Mouse (Mus musculus) kidney, embryonic 15.5 days (tissue): ENCODE measurements around the gene Rnf6. TPM values are rescaled to one million over a fixed set of nuclear protein-coding genes. Genes with fewer than 3 reads are reported as not detected.

ENCODE experiments used
- ATAC-seq: fragments of 200-750 bp; cut with Nextera tagmentation; replicated peaks from 2 replicates; pipeline ENCODE4 v1.8.0; 2017; ENCODE audit warnings: moderate TSS enrichment; ENCODE audit not compliant: low FRiP score
- H3K27ac ChIP-seq: fragments of 300-500 bp; sonication (generic); 2 replicates; pipeline ENCODE4 v1.5.1; 2015; ENCODE audit warnings: mild to moderate bottlenecking, inconsistent platforms
- H3K27me3 ChIP-seq: fragments of 300-500 bp; sonication (generic); 2 replicates; pipeline ENCODE4 v1.6.1; 2015; ENCODE audit warnings: inconsistent platforms
- H3K36me3 ChIP-seq: fragments of 300-500 bp; sonication (generic); 2 replicates; pipeline ENCODE4 v1.6.1; 2015; ENCODE audit warnings: inconsistent platforms
- H3K4me1 ChIP-seq: fragments of 300-500 bp; sonication (generic); 2 replicates; pipeline ENCODE4 v1.6.1; 2015; ENCODE audit warnings: inconsistent platforms
- H3K4me2 ChIP-seq: fragments of 300-500 bp; sonication (generic); 2 replicates; pipeline ENCODE4 v1.6.1; 2015; ENCODE audit warnings: moderate library complexity, mild to moderate bottlenecking, inconsistent platforms
- H3K4me3 ChIP-seq: fragments of 300-500 bp; sonication (generic); replicated peaks from 2 replicates; pipeline ENCODE4 v1.5.1; 2015; ENCODE audit warnings: mild to moderate bottlenecking, inconsistent platforms
- H3K9ac ChIP-seq: fragments of 300-500 bp; sonication (generic); 2 replicates; pipeline ENCODE4 v1.6.1; 2015; ENCODE audit warnings: mild to moderate bottlenecking, inconsistent platforms
- H3K9me3 ChIP-seq: fragments of 300-500 bp; sonication (generic); replicated peaks from 2 replicates; pipeline ENCODE4 v1.6.1; 2016; ENCODE audit warnings: inconsistent platforms
- WGBS: fragments of 180-500 bp; shearing (Covaris S2); methylation state at CpG from one replicate; pipeline ENCODE4 v1.1.7; 2015; ENCODE audit warnings: mixed read lengths; 5-methylcytosine and 5-hydroxymethylcytosine counted together
- polyA plus RNA-seq: library from polyadenylated mRNA; unstranded; fragments of >200 nt; fragmentation: Nextera tagmentation; extraction: Ambion mirVana; gene quantifications from 2 replicates; pipeline ENCODE4 v1.2.1, GENCODE M21; 2015

Gene Rnf6
- polyA plus RNA-seq, 1 experiment from 2014 or later, result 57.1 TPM

- ATAC-seq, result no peak
- H3K36me3 ChIP-seq, result 0 out of 2 replicates have a peak, but pooled peaks cover 4% of the 10 kb centered on the region
- no peak overlapping the region for H3K4me2 ChIP-seq
- no peaks in the 10 kb centered on the region for H3K27me3 ChIP-seq
- no peaks in the 10 kb centered on the region for H3K9me3 ChIP-seq
- H3K4me3 ChIP-seq, result no peak overlapping the region
- 91% methylated on average over 7 of the region's 7 CpGs for WGBS
- H3K9ac ChIP-seq, result no peak overlapping the region
- H3K27ac ChIP-seq, result no peak overlapping the region
- H3K4me1 ChIP-seq, result peaks cover 13% of the 10 kb centered on the region
These were observed 24.5 kb upstream of the Rnf6 start for GRCm38 (mm10) chr5:146245646-146246370.

DNA sequence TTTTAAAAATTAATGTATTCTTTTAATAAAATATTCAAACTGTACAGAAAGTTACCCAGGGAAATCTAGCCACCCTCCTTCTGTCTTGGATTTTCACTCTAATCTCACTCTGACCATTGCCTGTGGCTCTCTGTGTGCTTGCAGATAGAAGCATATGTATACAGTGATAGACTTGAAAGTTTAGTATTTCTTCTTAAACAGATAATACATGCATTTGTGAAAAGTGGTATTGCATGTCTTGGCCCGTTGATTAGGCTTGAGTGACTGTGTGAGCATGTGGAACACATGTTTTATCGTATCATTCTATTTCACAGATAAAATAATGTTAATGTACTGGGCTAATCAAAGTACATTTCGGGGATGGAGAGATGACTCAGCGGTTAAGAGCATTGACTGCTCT, 23.8 kb upstream of the Rnf6 start:
- WGBS, result 91% methylated on average over 4 of the region's 4 CpGs
- Histone ChIP-seq H3K36me3 (0 out of 2 replicates have a peak, but pooled peaks cover 4% of the 10 kb centered on the region), H3K9ac (no peak overlapping the region), H3K27me3 (no peaks in the 10 kb centered on the region), H3K27ac (no peak overlapping the region), H3K9me3 (no peaks in the 10 kb centered on the region), H3K4me3 (no peak overlapping the region), H3K4me2 (no peak overlapping the region), H3K4me1 (peaks cover 18% of the 10 kb centered on the region)
- no peak for ATAC-seq

- no peak overlapping the region for H3K4me2 ChIP-seq
- H3K27me3 ChIP-seq, result no peaks in the 10 kb centered on the region
- ATAC-seq, result no peak
- no peaks in the 10 kb centered on the region for H3K9me3 ChIP-seq
- WGBS, result 87% methylated on average over 3 of the region's 3 CpGs
- H3K4me3 ChIP-seq, result no peak overlapping the region
- peaks cover 51% of the 10 kb centered on the region for H3K4me1 ChIP-seq
- no peak overlapping the region for H3K27ac ChIP-seq
- no peak overlapping the region for H3K9ac ChIP-seq
- no peaks in the 10 kb centered on the region for H3K36me3 ChIP-seq
These were observed 19.8 kb upstream of the Rnf6 start for GRCm38 (mm10) chr5:146241202-146241601.

DNA sequence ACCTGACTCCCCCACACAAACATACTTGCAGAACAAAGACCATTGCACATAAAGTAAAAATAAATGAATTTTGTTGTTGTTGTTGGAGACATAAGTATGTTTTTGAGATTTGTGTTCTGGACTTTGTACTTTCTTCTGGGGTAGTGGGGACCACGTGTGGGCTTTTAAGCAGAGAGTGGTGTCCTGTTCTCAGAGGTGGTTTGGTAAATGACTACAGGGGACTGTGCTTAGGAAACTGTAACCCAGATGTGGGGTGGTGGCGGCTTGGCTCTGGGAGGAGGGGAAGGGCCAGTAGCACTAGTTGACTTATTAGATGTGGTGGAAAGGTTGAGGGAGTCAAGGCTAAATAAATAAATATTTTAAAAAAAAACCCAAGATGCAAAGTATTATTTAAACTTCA, 19.4 kb upstream of the Rnf6 start:
- Histone ChIP-seq H3K4me1 (peaks cover 55% of the 10 kb centered on the region), H3K36me3 (no peaks in the 10 kb centered on the region), H3K4me2 (no peak overlapping the region), H3K27me3 (no peaks in the 10 kb centered on the region), H3K9ac (no peak overlapping the region), H3K9me3 (no peaks in the 10 kb centered on the region), H3K27ac (no peak overlapping the region), H3K4me3 (no peak overlapping the region)
- peak; percentile 50; the same call in 1 of the 2 replicates for ATAC-seq
- 87% methylated on average over 2 of the region's 2 CpGs for WGBS

DNA sequence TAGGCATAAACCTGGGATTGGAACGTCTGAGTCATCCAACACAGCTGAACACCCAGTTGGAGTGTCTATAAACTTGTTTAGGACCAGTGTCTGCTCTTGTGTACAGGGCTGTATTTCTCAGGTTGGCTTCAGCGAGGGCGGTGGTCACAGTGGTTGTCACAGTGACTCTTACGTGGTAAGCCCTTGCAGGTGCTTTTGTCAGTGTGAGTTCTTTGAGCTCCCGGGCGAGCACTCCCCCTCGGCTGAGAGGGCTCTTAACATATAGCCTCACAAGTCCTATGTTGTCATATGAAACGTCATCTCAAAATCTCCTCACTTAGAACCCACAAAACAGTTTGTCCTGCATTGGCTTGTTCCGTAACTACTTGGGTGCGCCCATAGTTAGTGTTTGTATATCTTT, 16.9 kb upstream of the Rnf6 start:
- H3K4me2 ChIP-seq, result no peak overlapping the region
- 81% methylated on average over 10 of the region's 10 CpGs for WGBS

GRCm38 (mm10) chr5:146234336-146234735, 13.0 kb upstream of the Rnf6 start:
- Histone ChIP-seq H3K9ac (no peak overlapping the region), H3K4me1 (peaks cover 51% of the 10 kb centered on the region), H3K9me3 (no peaks in the 10 kb centered on the region), H3K4me2 (no peak overlapping the region), H3K4me3 (no peak overlapping the region), H3K36me3 (no peaks in the 10 kb centered on the region), H3K27ac (no peak overlapping the region), H3K27me3 (no peaks in the 10 kb centered on the region)
- ATAC-seq, result no peak
- WGBS, result 94% methylated on average over 1 of the region's 1 CpGs

More for the DNA sequence above, 16.9 kb upstream of the Rnf6 start:
- Histone ChIP-seq H3K4me3 (no peak overlapping the region), H3K27ac (no peak overlapping the region), H3K4me1 (peaks cover 61% of the 10 kb centered on the region), H3K36me3 (no peaks in the 10 kb centered on the region), H3K9me3 (no peaks in the 10 kb centered on the region), H3K9ac (no peak overlapping the region), H3K27me3 (no peaks in the 10 kb centered on the region)
- no peak for ATAC-seq

DNA sequence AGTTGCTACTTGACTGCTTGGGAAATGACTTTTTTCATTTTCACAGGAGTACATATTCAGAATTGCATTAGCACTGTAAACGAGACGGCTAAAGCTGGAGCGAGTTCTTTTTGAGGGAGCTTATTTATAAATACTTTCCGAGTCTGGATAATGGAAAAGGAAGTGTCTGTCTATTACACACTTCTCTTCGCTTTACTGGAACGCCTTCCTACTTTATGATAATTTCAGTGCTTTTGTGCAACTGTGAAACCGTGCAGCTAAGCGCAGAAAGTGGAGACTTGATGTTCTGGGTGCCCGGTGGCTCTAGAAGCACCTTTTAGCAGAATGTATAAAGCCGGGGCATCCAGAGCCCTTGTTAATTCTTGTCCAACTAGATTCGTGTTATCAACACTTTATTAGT, 11.5 kb upstream of the Rnf6 start:
- H3K27me3 ChIP-seq, result no peaks in the 10 kb centered on the region
- H3K9me3 ChIP-seq, result no peaks in the 10 kb centered on the region
- H3K36me3 ChIP-seq, result no peaks in the 10 kb centered on the region
- peaks cover 38% of the 10 kb centered on the region for H3K4me1 ChIP-seq
- no peak overlapping the region for H3K27ac ChIP-seq
- H3K9ac ChIP-seq, result peak overlapping the region; percentile 29
- H3K4me3 ChIP-seq, result peak overlapping the region; percentile 88
- no peak for ATAC-seq
- H3K4me2 ChIP-seq, result peak overlapping the region; percentile 76
- WGBS, result 65% methylated on average over 11 of the region's 11 CpGs

DNA sequence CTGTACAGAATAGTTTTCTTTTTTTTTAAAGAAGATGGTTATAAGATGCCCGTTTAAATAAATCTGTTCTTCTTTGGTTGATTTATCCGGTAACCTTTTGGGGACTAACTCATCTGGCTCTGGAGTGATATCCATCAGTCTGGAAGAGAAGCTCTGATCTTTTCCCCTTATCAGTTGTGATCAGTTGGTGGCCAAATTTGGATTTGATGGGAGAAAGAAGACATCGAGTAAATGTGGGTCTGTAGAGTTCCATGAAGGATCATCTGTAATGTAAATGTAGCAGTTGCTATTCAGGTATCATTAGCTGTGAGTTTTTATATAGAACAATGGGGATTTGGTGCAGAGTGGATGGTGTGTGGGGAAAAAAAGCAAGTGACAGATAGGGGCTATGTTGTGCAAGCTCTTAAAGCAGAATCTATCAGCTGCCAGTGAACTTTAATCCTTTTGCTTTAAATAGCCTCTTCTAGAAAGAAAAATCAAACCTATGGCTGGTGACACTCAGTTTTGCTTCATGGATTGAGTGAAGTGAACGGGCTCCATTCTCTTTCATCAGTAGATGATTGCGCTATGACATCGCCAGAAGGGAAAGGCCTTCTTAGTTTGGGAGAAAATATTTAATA, 10.8 kb upstream of the Rnf6 start:
- peak overlapping the region; percentile 76 for H3K4me2 ChIP-seq
- H3K4me3 ChIP-seq, result peak overlapping the region; percentile 88
- no peaks in the 10 kb centered on the region for H3K9me3 ChIP-seq
- peak overlapping the region; percentile 92 for H3K9ac ChIP-seq
- no peak overlapping the region for H3K27ac ChIP-seq
- no peaks in the 10 kb centered on the region for H3K36me3 ChIP-seq
- H3K4me1 ChIP-seq, result peaks cover 32% of the 10 kb centered on the region
- 36% methylated on average over 6 of the region's 6 CpGs for WGBS
- no peak for ATAC-seq
- no peaks in the 10 kb centered on the region for H3K27me3 ChIP-seq

- peak overlapping the region; percentile 76 for H3K4me2 ChIP-seq
- H3K9ac ChIP-seq, result peak overlapping the region; percentile 92
- WGBS, result 1% methylated on average over 19 of the region's 19 CpGs
- no peaks in the 10 kb centered on the region for H3K27me3 ChIP-seq
- peak; percentile 38 for ATAC-seq
- H3K4me1 ChIP-seq, result peaks cover 27% of the 10 kb centered on the region
- no peaks in the 10 kb centered on the region for H3K9me3 ChIP-seq
- peak overlapping the region; percentile 88 for H3K4me3 ChIP-seq
- no peaks in the 10 kb centered on the region for H3K36me3 ChIP-seq
- peak overlapping the region; percentile 100 for H3K27ac ChIP-seq
These were observed 10.3 kb upstream of the Rnf6 start for GRCm38 (mm10) chr5:146231655-146231996.

DNA sequence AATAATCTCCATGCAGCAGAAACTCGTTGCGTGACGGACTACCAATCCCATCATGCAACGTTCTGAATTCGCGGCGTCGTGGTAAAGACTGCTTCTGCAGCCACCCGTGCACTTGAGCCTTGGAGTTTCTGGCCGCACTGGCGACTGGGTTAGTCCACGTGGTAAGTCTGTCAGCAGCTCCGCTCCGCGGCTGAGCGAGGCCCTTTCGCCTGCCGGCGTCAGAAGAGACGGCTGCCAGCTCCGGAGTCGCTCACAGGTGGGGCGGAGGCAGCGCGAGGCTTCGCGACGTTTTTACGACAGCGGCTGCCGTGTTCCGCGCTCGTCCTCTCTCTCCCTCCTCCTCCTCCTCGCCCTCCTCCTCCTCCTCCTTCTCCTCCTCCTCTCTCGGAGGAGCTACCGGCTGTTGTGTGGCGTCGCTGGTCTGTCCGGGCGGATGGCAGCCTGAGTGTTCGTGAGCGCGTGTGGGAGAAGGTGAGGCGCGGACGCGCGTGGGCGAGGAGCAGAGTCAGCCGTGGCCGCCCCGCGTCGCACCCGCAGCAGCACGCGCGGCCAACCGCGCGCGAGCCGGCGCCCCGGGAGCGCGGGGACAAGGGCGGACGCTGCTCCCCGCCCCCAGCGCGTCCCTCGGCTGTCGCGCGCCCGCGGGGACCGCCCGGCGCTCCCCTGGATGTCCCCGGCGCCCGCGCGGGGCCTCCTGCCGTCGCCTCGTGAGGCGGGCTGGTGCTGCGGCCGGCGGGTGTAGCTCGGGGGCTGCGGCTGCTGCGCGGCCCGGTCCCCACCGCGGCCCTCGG, 9.7 kb upstream of the Rnf6 start, which contains the start of gene Cdk8:
TSS of gene Cdk8 (plus strand) at position 367 of the 791 bp plus-strand sequence.
- H3K9ac ChIP-seq, result peak within 1 kb of the TSS; percentile 92
- H3K9me3 ChIP-seq, result no peaks in the 10 kb centered on the region
- peak within 1 kb of the TSS; percentile 76 for H3K4me2 ChIP-seq
- under 1% methylated on average over 92 of the region's 102 CpGs for WGBS
- peak within 1 kb of the TSS; percentile 88 for H3K4me3 ChIP-seq
- peak; percentile 89 for ATAC-seq
- peak within 1 kb of the TSS; percentile 100 for H3K27ac ChIP-seq
- H3K4me1 ChIP-seq, result peaks cover 21% of the 10 kb centered on the region
- H3K27me3 ChIP-seq, result no peaks in the 10 kb centered on the region
- H3K36me3 ChIP-seq, result no peaks in the 10 kb centered on the region

- H3K4me2 ChIP-seq, result peak overlapping the region; percentile 76
- H3K4me1 ChIP-seq, result peaks cover 16% of the 10 kb centered on the region
- WGBS, result 57% methylated on average over 17 of the region's 17 CpGs
- peak; percentile 4; the same call in 1 of the 2 replicates for ATAC-seq
- H3K4me3 ChIP-seq, result peak overlapping the region; percentile 88
- H3K9me3 ChIP-seq, result no peaks in the 10 kb centered on the region
- H3K27me3 ChIP-seq, result no peaks in the 10 kb centered on the region
- no peaks in the 10 kb centered on the region for H3K36me3 ChIP-seq
- peak overlapping the region; percentile 92 for H3K9ac ChIP-seq
- peak overlapping the region; percentile 100 for H3K27ac ChIP-seq
These were observed 8.7 kb upstream of the Rnf6 start for GRCm38 (mm10) chr5:146229869-146230650.
